Mouse (Mus musculus) embryonic fibroblast, embryonic 13.5 days (primary cell): ENCODE measurements at regions not wholly inside any gene's neighbourhood (a gene's known extent, or its start where the extent isn't known, plus 50 kb on each side); places are given as distances from the start of the nearest gene placed in this dataset.

Experiments
- CTCF ChIP-seq: IDR thresholded peaks from 2 replicates; pipeline ENCODE4 v1.5.1; 2011; ENCODE audit warnings: mild to moderate bottlenecking, control low read depth, low read length, moderate library complexity, borderline replicate concordance; ENCODE audit not compliant: insufficient read depth
- POLR2A ChIP-seq: IDR thresholded peaks from 2 replicates; pipeline ENCODE4 v1.6.1; 2011; ENCODE audit warnings: low read depth, mild to moderate bottlenecking, control low read depth, low read length, moderate library complexity

DNA sequence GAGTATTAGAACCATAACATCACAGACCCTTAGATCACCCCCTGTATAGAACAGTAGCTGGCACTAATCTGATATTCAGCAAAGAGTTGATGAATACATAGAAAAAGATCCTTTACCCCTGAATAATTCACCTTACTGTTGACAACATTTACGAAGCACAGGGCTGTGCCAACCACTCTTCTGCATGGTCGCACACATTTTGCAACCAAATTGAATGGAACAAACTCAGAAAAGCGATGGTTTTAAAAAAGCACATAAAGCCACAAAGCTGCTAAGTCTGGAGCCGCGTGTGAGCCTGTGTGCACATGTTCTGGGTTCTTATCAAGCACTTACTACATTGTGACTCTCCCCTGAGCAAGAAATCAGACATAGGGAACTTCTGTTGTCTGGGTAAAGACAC, 397.6 kb upstream of the Clint1 start:
- TF ChIP-seq CTCF (no peak), POLR2A (no peak)
